ENCODE assay signal across 26 mouse cellular contexts in genomic region chr11:35619421-35619820, GRCm38 (mm10).
A peak's percentile ranks its signal among the peaks of the same experiment; 100 is the strongest.
DNase-seq lines count a peak whose midpoint lies in the region; ATAC-seq and TF ChIP-seq lines count a peak whose summit lies in the region.
"Had no signal": no experiment of that assay in that cellular context is flagged by ENCODE, and none has a peak within 500 bp of the region (broad histone marks: within the 10 kb centered on the region; RNA-seq: fewer than 3 reads in every experiment).

No protein-coding gene starts in this region.

- no peak overlapping the region for H3K9ac ChIP-seq in hindbrain, embryonic 12.5 days
- H3K9ac ChIP-seq in hindbrain, embryonic 16.5 days (ENCODE audit: low read depth, low read length) = no peak overlapping the region
- H3K9ac ChIP-seq in midbrain, postnatal 0 days (replicated peaks; ENCODE audit: low read length, poor library complexity, severe bottlenecking) = no peak overlapping the region
- no peak overlapping the region for H3K9ac ChIP-seq in midbrain, embryonic 16.5 days (ENCODE audit: low read depth, low read length)
- no peak overlapping the region for H3K9ac ChIP-seq in limb, embryonic 12.5 days (replicated peaks)
- no peak overlapping the region for H3K9ac ChIP-seq in forebrain, embryonic 12.5 days
- H3K9ac ChIP-seq: embryonic facial prominence, embryonic 12.5 days; embryonic facial prominence, embryonic 15.5 days; forebrain, embryonic 15.5 days; heart, embryonic 12.5 days; heart, embryonic 15.5 days had no signal

- 0 out of 2 replicates have a peak, but pooled peaks cover 3% of the 10 kb centered on the region for H3K27me3 ChIP-seq in hindbrain, embryonic 12.5 days
- H3K27me3 ChIP-seq in hindbrain, embryonic 16.5 days (replicated peaks; ENCODE audit: control insufficient read depth, insufficient read depth, low read length) = no peaks in the 10 kb centered on the region; the same call in 1 of the 2 replicates
- H3K27me3 ChIP-seq in midbrain, postnatal 0 days (ENCODE audit: insufficient read depth, low read length) = no peaks in the 10 kb centered on the region
- no peaks in the 10 kb centered on the region for H3K27me3 ChIP-seq in midbrain, embryonic 16.5 days (ENCODE audit: control insufficient read depth, insufficient read depth, low read depth, low read length)
- H3K27me3 ChIP-seq in limb, embryonic 12.5 days = no peaks in the 10 kb centered on the region
- H3K27me3 ChIP-seq in forebrain, embryonic 12.5 days = peaks cover 4% of the 10 kb centered on the region; the same call in 1 of the 2 replicates
- H3K27me3 ChIP-seq: CH12.LX; embryonic facial prominence, embryonic 12.5 days; embryonic facial prominence, embryonic 15.5 days; forebrain, embryonic 15.5 days; heart, embryonic 12.5 days; heart, embryonic 15.5 days; Patski had no signal

- no peaks in the 10 kb centered on the region for H3K9me3 ChIP-seq in hindbrain, embryonic 12.5 days (replicated peaks)
- H3K9me3 ChIP-seq in hindbrain, embryonic 16.5 days (ENCODE audit: control insufficient read depth, low read length) = no peaks in the 10 kb centered on the region
- peaks cover 3% of the 10 kb centered on the region; the same call in 1 of the 2 replicates for H3K9me3 ChIP-seq in midbrain, postnatal 0 days (ENCODE audit: low read length)
- H3K9me3 ChIP-seq in midbrain, embryonic 16.5 days (replicated peaks; ENCODE audit: control insufficient read depth, low read length, poor library complexity, severe bottlenecking) = no peaks in the 10 kb centered on the region
- no peaks in the 10 kb centered on the region for H3K9me3 ChIP-seq in limb, embryonic 12.5 days
- no peaks in the 10 kb centered on the region for H3K9me3 ChIP-seq in forebrain, embryonic 12.5 days
- H3K9me3 ChIP-seq: embryonic facial prominence, embryonic 12.5 days; embryonic facial prominence, embryonic 15.5 days; forebrain, embryonic 15.5 days; heart, embryonic 12.5 days; heart, embryonic 15.5 days; hindbrain, embryonic 10.5 days had no signal

- TF ChIP-seq CTCF in midbrain, postnatal 0 days (IDR thresholded peaks at IDR 0.05) = no peak

- no peak overlapping the region for H3K4me2 ChIP-seq in hindbrain, embryonic 12.5 days (replicated peaks)
- no peak overlapping the region for H3K4me2 ChIP-seq in hindbrain, embryonic 16.5 days (ENCODE audit: low read length)
- H3K4me2 ChIP-seq in midbrain, postnatal 0 days (ENCODE audit: low read depth, low read length, poor library complexity, severe bottlenecking) = no peak overlapping the region
- no peak overlapping the region for H3K4me2 ChIP-seq in midbrain, embryonic 16.5 days (ENCODE audit: low read length)
- H3K4me2 ChIP-seq in limb, embryonic 12.5 days = no peak overlapping the region
- H3K4me2 ChIP-seq in forebrain, embryonic 12.5 days = no peak overlapping the region
- H3K4me2 ChIP-seq: embryonic facial prominence, embryonic 12.5 days; embryonic facial prominence, embryonic 15.5 days; forebrain, embryonic 15.5 days; heart, embryonic 12.5 days; heart, embryonic 15.5 days had no signal

- peak; percentile 42 for DNase-seq in midbrain, postnatal 0 days (ENCODE audit: low spot score)
- DNase-seq in kidney, postnatal 14 days = no peak
- DNase-seq: adrenal gland, postnatal 10 days; adrenal gland, postnatal 36 days; cerebellum, adult 11 months; cerebellum, adult 2 months; cerebellum, adult 9-11 months; cerebellum, postnatal 25 days; gastrocnemius, postnatal 25 days; heart, adult 18-20 months; heart, postnatal 10 days; heart, postnatal 36 days had no signal

- no peak overlapping the region for H3K27ac ChIP-seq in hindbrain, embryonic 12.5 days
- H3K27ac ChIP-seq in hindbrain, embryonic 16.5 days (ENCODE audit: low read depth, low read length) = no peak overlapping the region
- no peak overlapping the region for H3K27ac ChIP-seq in midbrain, postnatal 0 days (ENCODE audit: low read depth, low read length)
- no peak overlapping the region for H3K27ac ChIP-seq in midbrain, embryonic 16.5 days (ENCODE audit: low read length)
- H3K27ac ChIP-seq in limb, embryonic 12.5 days = 0 out of 2 replicates have a peak overlapping the region, but pooled peaks have one; percentile 0
- H3K27ac ChIP-seq in forebrain, embryonic 12.5 days = no peak overlapping the region
- H3K27ac ChIP-seq: embryonic facial prominence, embryonic 12.5 days; embryonic facial prominence, embryonic 15.5 days; forebrain, embryonic 15.5 days; heart, embryonic 15.5 days; hindbrain, embryonic 10.5 days had no signal

- H3K4me1 ChIP-seq in hindbrain, embryonic 12.5 days = no peaks in the 10 kb centered on the region
- H3K4me1 ChIP-seq in hindbrain, embryonic 16.5 days (ENCODE audit: control insufficient read depth, insufficient read depth, low read depth, low read length) = peaks cover 1% of the 10 kb centered on the region
- no peaks in the 10 kb centered on the region for H3K4me1 ChIP-seq in midbrain, postnatal 0 days (ENCODE audit: insufficient read depth, low read length)
- H3K4me1 ChIP-seq in midbrain, embryonic 16.5 days (ENCODE audit: control insufficient read depth, insufficient read depth, low read length) = no peaks in the 10 kb centered on the region
- peaks cover 11% of the 10 kb centered on the region for H3K4me1 ChIP-seq in limb, embryonic 12.5 days (replicated peaks)
- H3K4me1 ChIP-seq in forebrain, embryonic 12.5 days = peaks cover 3% of the 10 kb centered on the region; the same call in 1 of the 2 replicates
- H3K4me1 ChIP-seq: embryonic facial prominence, embryonic 15.5 days; forebrain, embryonic 15.5 days; hindbrain, embryonic 10.5 days had no signal

- 76% methylated on average over 14 of the region's 14 CpGs for WGBS in hindbrain, embryonic 12.5 days
- WGBS in hindbrain, embryonic 16.5 days = 61% methylated on average over 14 of the region's 14 CpGs
- WGBS in midbrain, postnatal 0 days = 68% methylated on average over 14 of the region's 14 CpGs
- 62% methylated on average over 14 of the region's 14 CpGs for WGBS in midbrain, embryonic 16.5 days
- WGBS in limb, embryonic 12.5 days = 45% methylated on average over 14 of the region's 14 CpGs
- 69% methylated on average over 14 of the region's 14 CpGs for WGBS in forebrain, embryonic 12.5 days

- no peak overlapping the region for H3K4me3 ChIP-seq in hindbrain, embryonic 12.5 days
- H3K4me3 ChIP-seq in hindbrain, embryonic 16.5 days (ENCODE audit: low read length) = no peak overlapping the region
- H3K4me3 ChIP-seq in midbrain, postnatal 0 days (ENCODE audit: low read depth, low read length) = no peak overlapping the region
- no peak overlapping the region for H3K4me3 ChIP-seq in midbrain, embryonic 16.5 days (ENCODE audit: low read depth, low read length)
- H3K4me3 ChIP-seq in limb, embryonic 12.5 days (replicated peaks) = no peak overlapping the region
- no peak overlapping the region for H3K4me3 ChIP-seq in forebrain, embryonic 12.5 days (replicated peaks)
- H3K4me3 ChIP-seq: embryonic facial prominence, embryonic 12.5 days; embryonic facial prominence, embryonic 15.5 days; forebrain, embryonic 15.5 days; heart, embryonic 12.5 days; heart, embryonic 15.5 days; hindbrain, embryonic 10.5 days had no signal

- ATAC-seq in hindbrain, embryonic 12.5 days (ENCODE audit: low FRiP score) = 0 out of 2 replicates have a peak, but pooled peaks have one; percentile 6
- no peak; the same call in 1 of the 2 replicates for ATAC-seq in hindbrain, embryonic 16.5 days
- ATAC-seq in midbrain, postnatal 0 days (ENCODE audit: low FRiP score) = no peak
- ATAC-seq in midbrain, embryonic 16.5 days = no peak
- no peak for ATAC-seq in limb, embryonic 12.5 days (ENCODE audit: insufficient number of reproducible peaks, insufficient read depth, low FRiP score, low TSS enrichment, low read depth)
- no peak for ATAC-seq in forebrain, embryonic 12.5 days (ENCODE audit: low FRiP score)
- ATAC-seq: forebrain, embryonic 15.5 days; Patski had no signal

- H3K36me3 ChIP-seq in hindbrain, embryonic 12.5 days = no peaks in the 10 kb centered on the region
- no peaks in the 10 kb centered on the region for H3K36me3 ChIP-seq in hindbrain, embryonic 16.5 days (ENCODE audit: control insufficient read depth, insufficient read depth, low read length)
- H3K36me3 ChIP-seq in midbrain, postnatal 0 days (ENCODE audit: insufficient read depth, low read length) = no peaks in the 10 kb centered on the region
- H3K36me3 ChIP-seq in midbrain, embryonic 16.5 days (ENCODE audit: control insufficient read depth, insufficient read depth, low read length) = no peaks in the 10 kb centered on the region
- peaks cover 32% of the 10 kb centered on the region for H3K36me3 ChIP-seq in limb, embryonic 12.5 days
- no peaks in the 10 kb centered on the region for H3K36me3 ChIP-seq in forebrain, embryonic 12.5 days (replicated peaks)
- H3K36me3 ChIP-seq: embryonic facial prominence, embryonic 15.5 days; forebrain, embryonic 15.5 days; G1E; heart, embryonic 12.5 days; heart, embryonic 15.5 days had no signal
